Mouse (Mus musculus) 416B (cell line): ENCODE measurements around the gene Fam173b.

ENCODE experiments used
- DNase-seq: peaks from one replicate; pipeline ENCODE4 v3.0.0; 2011; ENCODE audit warnings: low read depth

Fam173b gene

GRCm38 (mm10) chr15:31636091-31636595 is 34.5 kb downstream of the Fam173b start:
- DNase-seq, result peak; percentile 41

GRCm38 (mm10) chr15:31647225-31647624 is 45.6 kb downstream of the Fam173b start:
- no peak for DNase-seq

- no peak for DNase-seq
These were observed 46.4 kb downstream of the Fam173b start for GRCm38 (mm10) chr15:31647851-31648569.

- no peak for DNase-seq
These were observed 48.0 kb downstream of the Fam173b start for GRCm38 (mm10) chr15:31649691-31650090.

- no peak for DNase-seq
These were observed 49.2 kb downstream of the Fam173b start for GRCm38 (mm10) chr15:31650821-31651220.

- no peak for DNase-seq
These were observed 58.6 kb downstream of the Fam173b start for GRCm38 (mm10) chr15:31660133-31660795.

GRCm38 (mm10) chr15:31660844-31661243 is 59.2 kb downstream of the Fam173b start:
- DNase-seq, result no peak

GRCm38 (mm10) chr15:31661802-31662201 is 60.1 kb downstream of the Fam173b start:
- no peak for DNase-seq

GRCm38 (mm10) chr15:31663074-31663473 is 61.4 kb downstream of the Fam173b start:
- DNase-seq, result no peak
